Mouse (Mus musculus): ENCODE measurements at regions not wholly inside any gene's neighbourhood (a gene's known extent, or its start where the extent isn't known, plus 50 kb on each side); places are given as distances from the start of the nearest gene placed in this dataset.

DNA sequence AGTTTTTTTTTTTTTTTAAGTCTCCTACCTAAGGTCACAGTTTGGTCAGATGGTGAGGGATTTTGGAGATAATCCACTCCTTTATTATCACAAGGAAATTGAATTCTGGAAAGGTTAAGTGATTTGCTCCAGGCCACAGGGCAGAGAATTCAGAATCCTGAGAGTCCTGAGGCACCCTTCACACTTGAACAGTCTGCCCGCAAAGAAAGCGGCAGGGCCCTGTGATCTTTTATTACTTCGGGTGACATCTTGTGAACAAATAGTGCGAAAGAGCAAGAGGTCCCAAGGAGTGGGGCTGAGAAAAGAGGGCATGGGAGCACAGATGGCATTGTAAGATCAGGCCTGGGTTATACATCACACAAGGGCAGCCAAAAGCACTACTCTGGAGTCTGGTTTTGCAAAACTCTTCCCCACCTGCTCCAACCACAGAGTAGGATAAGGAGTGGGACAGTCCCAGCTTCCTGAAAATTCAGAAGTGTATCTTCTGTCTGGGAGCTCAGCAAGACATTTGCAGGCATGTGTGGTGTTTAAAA is 150.5 kb upstream of the Wdr11 start:
- WGBS (ENCODE audit: insufficient replicate concordance): 68% methylated on average over 4 of the region's 4 CpGs

GRCm38 (mm10) chr7:129469496-129469895 is 122.2 kb upstream of the Wdr11 start:
- H3K9ac ChIP-seq: no peak overlapping the region
- H3K27me3 ChIP-seq: no peaks in the 10 kb centered on the region
- 0 out of 2 replicates have a peak, but pooled peaks cover 3% of the 10 kb centered on the region for H3K9me3 ChIP-seq (replicated peaks)
- no peaks in the 10 kb centered on the region for H3K36me3 ChIP-seq
- H3K4me3 ChIP-seq (replicated peaks): no peak overlapping the region
- no peak overlapping the region for H3K4me2 ChIP-seq
- no peak for ATAC-seq (ENCODE audit: low read depth)
- DNase-seq: no peak
- WGBS (ENCODE audit: insufficient replicate concordance): 4% methylated on average over 3 of the region's 3 CpGs
- no peaks in the 10 kb centered on the region for H3K4me1 ChIP-seq (replicated peaks)
- no peak overlapping the region for H3K27ac ChIP-seq

More for the DNA sequence above, 150.5 kb upstream of the Wdr11 start:
- Histone ChIP-seq H3K27me3 (no peaks in the 10 kb centered on the region), H3K27ac (no peak overlapping the region), H3K9me3 (replicated peaks) (no peaks in the 10 kb centered on the region), H3K4me2 (no peak overlapping the region), H3K9ac (no peak overlapping the region), H3K36me3 (no peaks in the 10 kb centered on the region), H3K4me3 (replicated peaks) (no peak overlapping the region), H3K4me1 (replicated peaks) (no peaks in the 10 kb centered on the region)
- ATAC-seq (ENCODE audit: low read depth): no peak
- DNase-seq: no peak

DNA sequence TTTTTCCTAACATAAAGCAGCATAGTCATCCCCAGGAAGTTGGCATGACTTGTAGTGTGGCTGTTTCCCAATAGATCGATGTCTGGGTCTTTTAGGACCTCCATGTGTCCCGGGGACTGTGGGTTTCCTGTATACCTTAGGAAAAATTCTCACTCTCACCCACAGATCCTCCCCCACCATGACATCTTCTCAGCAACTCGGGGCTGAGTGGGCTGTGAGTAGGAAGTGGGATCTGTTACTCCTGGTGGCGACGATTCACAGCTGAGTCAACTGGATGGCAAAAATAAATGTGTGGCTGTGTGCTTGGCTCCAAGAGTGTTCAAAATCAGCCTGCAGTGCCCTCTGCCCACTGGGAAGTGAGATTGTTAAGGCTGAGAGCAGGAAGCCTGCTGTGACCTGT is 107.9 kb upstream of the Wdr11 start:
- ATAC-seq (ENCODE audit: low read depth) (no peak), DNase-seq (no peak)
- Histone ChIP-seq H3K27me3 (no peaks in the 10 kb centered on the region), H3K4me3 (replicated peaks) (no peak overlapping the region), H3K27ac (no peak overlapping the region), H3K36me3 (no peaks in the 10 kb centered on the region), H3K9ac (no peak overlapping the region), H3K4me2 (no peak overlapping the region), H3K4me1 (replicated peaks) (no peaks in the 10 kb centered on the region), H3K9me3 (replicated peaks) (no peaks in the 10 kb centered on the region)
- 26% methylated on average over 5 of the region's 5 CpGs for WGBS (ENCODE audit: insufficient replicate concordance)

DNA sequence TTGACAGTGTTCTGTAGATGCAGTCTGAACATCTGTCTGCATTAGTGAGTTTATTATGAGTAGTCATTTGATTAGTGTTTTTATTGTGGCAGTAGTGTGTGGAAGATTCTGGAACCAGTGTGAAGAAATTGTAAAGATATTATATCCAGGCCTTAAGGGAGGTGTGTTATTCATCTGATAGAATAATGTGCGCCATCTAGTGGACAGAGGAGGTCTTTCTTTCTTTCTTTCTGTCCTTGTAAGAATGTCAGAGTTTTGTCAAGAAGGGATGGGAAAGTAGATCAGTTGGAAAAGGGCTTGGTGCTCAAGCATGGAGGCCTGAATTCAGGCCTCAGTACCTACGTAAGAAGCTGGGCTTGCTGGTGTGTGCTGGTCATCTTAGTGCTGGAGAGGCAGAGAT is 84.8 kb upstream of the Wdr11 start:
- no peak for ATAC-seq (ENCODE audit: low read depth)

GRCm38 (mm10) chr7:129509631-129510132 is 82.0 kb upstream of the Wdr11 start:
- H3K36me3 ChIP-seq: no peaks in the 10 kb centered on the region
- no peaks in the 10 kb centered on the region for H3K4me1 ChIP-seq (replicated peaks)
- DNase-seq (no peak), ATAC-seq (ENCODE audit: low read depth) (no peak)
- H3K9ac ChIP-seq: no peak overlapping the region
- H3K27me3 ChIP-seq: no peaks in the 10 kb centered on the region
- no peaks in the 10 kb centered on the region for H3K9me3 ChIP-seq (replicated peaks)
- 34% methylated on average over 10 of the region's 10 CpGs for whole genome bisulfite sequencing (ENCODE audit: insufficient replicate concordance)
- H3K4me3 ChIP-seq (replicated peaks): no peak overlapping the region
- H3K27ac ChIP-seq: no peak overlapping the region
- no peak overlapping the region for H3K4me2 ChIP-seq

More for the DNA sequence above, 84.8 kb upstream of the Wdr11 start:
- Histone ChIP-seq H3K4me3 (replicated peaks) (no peak overlapping the region), H3K36me3 (no peaks in the 10 kb centered on the region), H3K27ac (no peak overlapping the region), H3K4me1 (replicated peaks) (no peaks in the 10 kb centered on the region), H3K4me2 (no peak overlapping the region), H3K9me3 (replicated peaks) (no peaks in the 10 kb centered on the region), H3K27me3 (no peaks in the 10 kb centered on the region), H3K9ac (no peak overlapping the region)
- 17% methylated on average over 2 of the region's 2 CpGs for WGBS (ENCODE audit: insufficient replicate concordance)
- no peak for DNase-seq

DNA sequence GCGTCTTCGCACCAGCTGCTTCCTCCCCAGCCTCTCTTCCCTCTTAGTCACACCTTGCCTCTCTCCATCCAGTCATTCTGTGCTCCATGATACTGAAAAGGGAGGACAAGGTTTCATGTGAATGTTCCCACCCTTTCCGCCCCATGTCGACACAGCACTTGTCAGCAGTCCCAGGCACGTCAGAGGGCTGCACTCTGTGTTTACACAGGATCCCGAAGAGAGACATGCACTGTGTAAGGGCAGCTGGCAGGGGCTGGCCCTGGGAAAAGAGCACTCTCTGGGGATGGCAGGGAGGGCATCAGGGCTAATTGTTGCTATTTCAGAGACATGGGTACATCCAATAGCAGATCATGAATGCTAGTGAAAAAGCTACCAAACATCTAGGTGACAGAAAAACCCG is 77.0 kb upstream of the Wdr11 start:
- Histone ChIP-seq H3K27me3 (no peaks in the 10 kb centered on the region), H3K9ac (no peak overlapping the region), H3K27ac (no peak overlapping the region), H3K4me2 (no peak overlapping the region), H3K36me3 (no peaks in the 10 kb centered on the region), H3K4me3 (replicated peaks) (no peak overlapping the region), H3K9me3 (replicated peaks) (no peaks in the 10 kb centered on the region), H3K4me1 (replicated peaks) (no peaks in the 10 kb centered on the region)
- no peak for ATAC-seq (ENCODE audit: low read depth)
- WGBS (ENCODE audit: insufficient replicate concordance): 48% methylated on average over 7 of the region's 7 CpGs
- no peak for DNase-seq

- no peak overlapping the region for H3K27ac ChIP-seq
- WGBS (ENCODE audit: insufficient replicate concordance): 67% methylated on average over 1 of the region's 1 CpGs
- H3K9me3 ChIP-seq (replicated peaks): no peaks in the 10 kb centered on the region
- ATAC-seq (ENCODE audit: low read depth): 0 out of 2 replicates have a peak, but pooled peaks have one; percentile 26
- no peaks in the 10 kb centered on the region for H3K36me3 ChIP-seq
- H3K4me1 ChIP-seq (replicated peaks): no peaks in the 10 kb centered on the region
- H3K27me3 ChIP-seq: no peaks in the 10 kb centered on the region
- no peak overlapping the region for H3K9ac ChIP-seq
- DNase-seq: no peak
- H3K4me3 ChIP-seq (replicated peaks): no peak overlapping the region
- H3K4me2 ChIP-seq: no peak overlapping the region
Observed at GRCm38 (mm10) chr7:129524369-129524915, 67.2 kb upstream of the Wdr11 start.

DNA sequence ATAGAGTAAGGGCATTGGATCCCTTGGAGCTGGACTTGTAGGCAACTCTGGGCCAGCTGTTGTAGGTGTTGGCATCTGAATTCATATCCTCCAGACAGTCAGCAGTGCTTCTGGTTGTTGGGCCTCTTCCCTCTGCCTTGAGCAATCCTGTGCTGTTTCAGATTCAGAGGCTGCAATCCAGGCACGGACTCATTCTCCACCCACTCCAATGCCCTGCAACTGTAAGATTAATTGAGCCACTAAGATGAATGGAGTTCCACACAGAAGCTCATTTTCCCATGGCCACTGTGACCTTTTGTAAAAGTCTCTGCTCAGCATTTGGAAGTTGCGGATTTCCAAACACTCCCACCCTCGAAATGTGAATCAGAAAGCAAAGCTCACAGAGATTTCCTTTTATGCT is 65.7 kb upstream of the Wdr11 start:
- Histone ChIP-seq H3K4me2 (no peak overlapping the region), H3K4me3 (replicated peaks) (no peak overlapping the region), H3K4me1 (replicated peaks) (no peaks in the 10 kb centered on the region), H3K27ac (no peak overlapping the region), H3K9ac (no peak overlapping the region), H3K9me3 (replicated peaks) (no peaks in the 10 kb centered on the region), H3K36me3 (no peaks in the 10 kb centered on the region), H3K27me3 (no peaks in the 10 kb centered on the region)
- DNase-seq (no peak), ATAC-seq (ENCODE audit: low read depth) (no peak)
- WGBS (ENCODE audit: insufficient replicate concordance): 54% methylated on average over 3 of the region's 3 CpGs

GRCm38 (mm10) chr7:129528263-129528662 is 63.4 kb upstream of the Wdr11 start:
- ATAC-seq (ENCODE audit: low read depth): no peak
- no peaks in the 10 kb centered on the region for H3K36me3 ChIP-seq

DNA sequence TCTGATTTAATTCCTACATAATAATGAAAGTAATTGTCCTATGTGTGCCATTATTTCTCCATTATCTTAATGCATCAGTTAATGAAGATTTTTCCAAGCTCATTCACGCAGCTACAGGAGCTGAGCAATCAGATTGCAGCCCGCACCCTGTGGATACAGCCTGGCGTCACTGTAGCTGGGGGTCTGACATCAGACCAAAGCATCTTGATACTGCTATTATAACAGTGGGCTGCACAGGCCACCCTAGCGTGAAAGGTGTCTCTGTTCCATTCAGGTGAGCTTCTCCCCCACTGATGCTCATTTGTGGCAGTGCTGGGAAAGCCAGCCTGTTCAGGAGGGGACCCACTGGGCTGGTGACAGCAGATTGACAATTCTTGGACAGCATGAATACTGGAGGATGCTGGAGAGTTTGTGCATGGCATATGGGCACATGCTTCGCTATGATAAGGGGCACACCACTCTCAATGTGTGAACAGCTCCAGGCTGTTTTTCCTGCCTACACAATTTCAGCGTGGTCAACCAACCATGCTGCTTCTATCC is 58.2 kb upstream of the Wdr11 start:
- no peaks in the 10 kb centered on the region for H3K4me1 ChIP-seq (replicated peaks)
- H3K9ac ChIP-seq: no peak overlapping the region
- no peak for DNase-seq
- no peaks in the 10 kb centered on the region for H3K36me3 ChIP-seq
- no peaks in the 10 kb centered on the region for H3K9me3 ChIP-seq (replicated peaks)
- no peak for ATAC-seq (ENCODE audit: low read depth)
- no peak overlapping the region for H3K27ac ChIP-seq
- H3K4me3 ChIP-seq (replicated peaks): no peak overlapping the region
- WGBS (ENCODE audit: insufficient replicate concordance): 54% methylated on average over 6 of the region's 6 CpGs
- H3K27me3 ChIP-seq: no peaks in the 10 kb centered on the region
- H3K4me2 ChIP-seq: no peak overlapping the region

More at GRCm38 (mm10) chr7:129528263-129528662, 63.4 kb upstream of the Wdr11 start:
- Histone ChIP-seq H3K27ac (no peak overlapping the region), H3K4me3 (replicated peaks) (no peak overlapping the region), H3K4me2 (no peak overlapping the region), H3K4me1 (replicated peaks) (no peaks in the 10 kb centered on the region), H3K9ac (no peak overlapping the region), H3K27me3 (no peaks in the 10 kb centered on the region), H3K9me3 (replicated peaks) (no peaks in the 10 kb centered on the region)
- no peak for DNase-seq
- WGBS (ENCODE audit: insufficient replicate concordance): 21% methylated on average over 6 of the region's 6 CpGs

Measured in liver, embryonic 13.5 days (tissue).